ENCODE assay signal across 8 mouse cellular contexts in the genomic region with DNA sequence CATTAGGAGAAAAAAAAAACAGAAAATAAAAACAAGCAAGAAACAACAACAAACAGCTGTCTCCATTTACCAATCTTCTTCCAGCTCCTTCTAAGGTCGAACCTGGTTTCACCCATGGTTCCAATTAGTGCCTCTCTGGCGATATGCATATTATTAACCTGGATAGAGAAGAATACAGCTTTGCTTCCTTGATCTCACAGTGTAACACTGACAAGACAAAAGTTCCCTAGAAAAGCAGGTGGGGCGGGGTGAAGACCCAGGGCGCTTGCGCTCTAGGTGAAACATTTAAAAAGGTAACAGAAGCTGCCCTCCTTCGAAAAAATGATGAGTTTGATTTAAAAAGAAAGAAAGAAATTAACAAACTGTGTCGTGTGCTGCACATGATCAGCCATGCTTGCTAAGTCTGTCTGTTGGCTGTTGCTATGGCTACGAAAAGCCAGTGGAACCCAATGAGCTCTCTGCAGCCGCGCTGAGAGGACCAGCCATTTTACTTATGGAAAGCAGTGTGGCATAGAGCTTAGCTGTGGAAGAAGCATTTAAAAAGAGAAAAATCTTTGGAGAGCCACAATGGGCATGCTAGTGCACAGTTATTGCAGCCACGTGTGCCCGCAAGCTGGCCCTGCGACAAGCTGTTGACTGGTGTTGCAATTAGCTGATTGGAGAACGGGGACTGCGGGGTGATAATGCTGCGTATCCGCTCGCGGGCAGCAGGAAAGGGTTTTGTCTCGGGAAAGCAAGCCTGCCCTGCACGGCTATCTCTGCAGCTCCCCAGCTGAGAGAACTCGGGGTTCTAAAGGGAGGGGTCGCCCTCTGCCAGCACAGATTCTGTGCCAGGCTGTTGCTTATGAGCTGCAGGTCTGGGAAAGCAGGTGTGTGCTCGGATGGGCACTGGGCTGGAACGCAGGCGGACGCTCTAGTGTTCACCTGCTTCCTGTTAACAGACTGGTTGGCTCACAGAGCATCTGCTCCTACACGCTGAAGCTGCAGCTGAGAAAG.
A peak's percentile ranks its signal among the peaks of the same experiment; 100 is the strongest.
DNase-seq lines count a peak whose midpoint lies in the region; ATAC-seq lines count a peak whose summit lies in the region.

No protein-coding gene starts in this region.

- peak overlapping the region; percentile 72 for H3K27ac ChIP-seq in embryonic facial prominence, embryonic 14.5 days (replicated peaks; ENCODE audit: low read depth, low read length)
- peak overlapping the region; percentile 59; the same call in 1 of the 2 replicates for H3K27ac ChIP-seq in liver, embryonic 15.5 days (replicated peaks)

- under 1% methylated on average over 27 of the region's 28 CpGs for WGBS in embryonic facial prominence, embryonic 14.5 days
- WGBS in liver, embryonic 15.5 days (ENCODE audit: insufficient replicate concordance) = 2% methylated on average over 28 of the region's 28 CpGs

- intact Hi-C loops in heart, postnatal 10 days (cut with DNase I) = loop anchor here (2.0 kb wide), 1 partner anchor 31 kb away; no protein-coding TSS in a partner anchor

- no peaks in the 10 kb centered on the region for H3K36me3 ChIP-seq in embryonic facial prominence, embryonic 14.5 days (ENCODE audit: control insufficient read depth, insufficient read depth, low read length)
- no peaks in the 10 kb centered on the region for H3K36me3 ChIP-seq in liver, embryonic 15.5 days (replicated peaks)

- no peaks in the 10 kb centered on the region for H3K4me1 ChIP-seq in embryonic facial prominence, embryonic 14.5 days (ENCODE audit: control insufficient read depth, insufficient read depth, low read length)
- H3K4me1 ChIP-seq in liver, embryonic 15.5 days (replicated peaks) = no peaks in the 10 kb centered on the region

- peak overlapping the region; percentile 90 for H3K4me2 ChIP-seq in embryonic facial prominence, embryonic 14.5 days (ENCODE audit: low read depth, low read length)
- peak overlapping the region; percentile 58 for H3K4me2 ChIP-seq in liver, embryonic 15.5 days

- H3K4me3 ChIP-seq in embryonic facial prominence, embryonic 14.5 days (ENCODE audit: low read depth, low read length) = peak overlapping the region; percentile 57
- peak overlapping the region; percentile 52 for H3K4me3 ChIP-seq in liver, embryonic 15.5 days (replicated peaks)

- peak; percentile 36 for DNase-seq in urinary bladder, adult 2 months (ENCODE audit: low spot score)
- no peak for DNase-seq in urinary bladder, postnatal 25 days (ENCODE audit: low spot score)
- DNase-seq in embryonic facial prominence, embryonic 14.5 days (ENCODE audit: low spot score) = peak; percentile 96
- DNase-seq in heart, postnatal 10 days = peak; percentile 72
- peak; percentile 76 for DNase-seq in layer of hippocampus, adult 11-12 months (ENCODE audit: low spot score)
- DNase-seq in adipocyte (ENCODE audit: low spot score) = no peak

- ATAC-seq in embryonic facial prominence, embryonic 14.5 days (ENCODE audit: low read depth) = peak; percentile 97
- ATAC-seq in liver, embryonic 15.5 days (ENCODE audit: insufficient read depth) = 0 out of 2 replicates have a peak, but pooled peaks have one; percentile 39
- peak; percentile 82 for ATAC-seq in neutrophil, adult 5-6 weeks (ENCODE audit: extremely low read depth, insufficient number of reproducible peaks, low FRiP score, poor library complexity, severe bottlenecking)

- peak overlapping the region; percentile 65 for H3K9ac ChIP-seq in embryonic facial prominence, embryonic 14.5 days (ENCODE audit: low read depth, low read length)
- H3K9ac ChIP-seq in liver, embryonic 15.5 days = no peak overlapping the region

- H3K9me3 ChIP-seq in embryonic facial prominence, embryonic 14.5 days (ENCODE audit: control insufficient read depth, low read length) = no peaks in the 10 kb centered on the region
- no peaks in the 10 kb centered on the region for H3K9me3 ChIP-seq in liver, embryonic 15.5 days (replicated peaks)

- H3K27me3 ChIP-seq in embryonic facial prominence, embryonic 14.5 days (replicated peaks; ENCODE audit: control insufficient read depth, insufficient read depth, low read length) = no peaks in the 10 kb centered on the region
- no peaks in the 10 kb centered on the region for H3K27me3 ChIP-seq in liver, embryonic 15.5 days

Comparison
In these comparisons a context has a peak if more than half of its experiments do, and no peak if none do; other contexts are left out.
1. DNase-seq: peak in urinary bladder, adult 2 months (single experiment), embryonic facial prominence, embryonic 14.5 days (single experiment), heart, postnatal 10 days (2 of 2) and layer of hippocampus, adult 11-12 months (single experiment); none in urinary bladder, postnatal 25 days (single experiment) and adipocyte (single experiment).
2. ATAC-seq: peak in every context shown above with its lines; median percentile 97 in embryonic facial prominence, embryonic 14.5 days; 82 in neutrophil, adult 5-6 weeks; 39 in liver, embryonic 15.5 days.